Mouse (Mus musculus): Measurements from ENCODE around the gene Psmb5. TPM values are rescaled to one million over a fixed set of nuclear protein-coding genes. Genes with fewer than 3 reads are reported as not detected.

Psmb5 gene
- total RNA-seq (2015; ENCODE audit: low replicate concordance) = 44.9 and 56.2 TPM in 2 replicates
- 8.7 and 14.7 TPM in 2 replicates for total RNA-seq (2017; ENCODE audit: low replicate concordance)

- ATAC-seq (replicated peaks; ENCODE audit: low FRiP score, poor library complexity, severe bottlenecking) = peak; percentile 97
Observed at GRCm38 (mm10) chr14:54617897-54618365, at the start of gene Psmb5. Psmb5 (minus strand) TSS chr14:54618022.

- no peak for ATAC-seq (replicated peaks; ENCODE audit: low FRiP score, poor library complexity, severe bottlenecking)
Observed at GRCm38 (mm10) chr14:54664477-54665222, 46.8 kb upstream of the Psmb5 start.

- no peak for ATAC-seq (replicated peaks; ENCODE audit: low FRiP score, poor library complexity, severe bottlenecking)
Observed at GRCm38 (mm10) chr14:54660009-54660408, 42.2 kb upstream of the Psmb5 start.

DNA sequence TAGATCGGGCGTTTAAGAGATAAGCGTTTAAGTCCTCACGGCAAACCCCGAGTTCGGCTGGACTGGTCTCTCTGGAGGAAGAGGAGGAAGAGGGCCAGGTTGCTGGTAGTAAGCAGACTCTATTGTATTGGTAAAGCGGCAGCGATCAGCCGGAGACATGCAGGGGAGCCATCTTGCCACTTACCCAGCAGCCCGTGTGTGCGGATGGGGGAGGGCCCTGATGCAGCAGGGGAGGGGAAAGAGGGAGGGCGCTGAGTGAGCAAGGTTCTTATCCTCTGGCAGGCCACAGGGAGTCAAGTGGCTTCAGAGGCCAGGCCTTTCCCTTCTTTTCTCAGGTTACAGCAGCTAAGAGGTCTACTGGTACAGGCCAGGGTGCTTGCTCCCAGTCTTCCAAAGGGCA is 35.7 kb upstream of the Psmb5 start:
- ATAC-seq (replicated peaks; ENCODE audit: low FRiP score, poor library complexity, severe bottlenecking) = peak; percentile 91

DNA sequence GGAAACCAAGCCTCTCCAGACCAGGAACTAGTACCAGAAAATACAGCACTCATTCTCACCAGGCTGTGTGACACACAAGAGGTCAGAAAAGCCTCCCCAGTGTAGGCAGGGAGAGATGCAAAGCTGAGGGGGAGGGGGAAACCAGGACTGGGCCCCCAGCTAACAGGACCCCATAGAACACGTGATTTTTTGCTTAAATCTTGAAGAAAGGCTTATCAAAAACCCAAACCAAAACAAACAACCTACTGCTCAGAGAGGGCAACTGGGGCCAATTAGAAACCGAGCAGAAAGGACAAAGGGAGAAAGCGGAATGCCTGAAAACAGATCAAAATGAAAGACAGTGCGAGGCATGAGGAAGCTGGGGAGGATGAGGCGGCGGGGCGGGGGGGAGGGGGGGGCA is 35.0 kb upstream of the Psmb5 start:
- no peak for ATAC-seq (replicated peaks; ENCODE audit: low FRiP score, poor library complexity, severe bottlenecking)

DNA sequence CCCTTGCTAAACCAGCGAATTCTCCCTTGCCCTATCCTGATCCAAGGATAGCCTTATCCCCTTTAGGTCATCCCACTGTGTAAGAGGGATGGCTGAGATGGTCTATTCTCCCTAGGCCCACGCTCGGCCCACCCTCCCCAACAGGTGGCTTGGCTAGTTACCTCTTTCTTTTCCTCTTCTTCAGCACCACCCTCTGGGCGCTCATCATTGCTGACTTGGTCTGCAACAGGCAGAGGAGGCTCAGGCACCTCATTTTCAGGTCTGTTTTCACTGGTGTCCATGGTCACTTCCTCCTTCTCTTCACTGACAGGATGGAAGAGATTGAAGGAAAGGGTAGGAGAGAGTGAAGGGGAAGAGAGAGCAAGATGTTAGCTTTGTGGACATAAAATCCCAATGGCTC is 33.7 kb upstream of the Psmb5 start:
- no peak for ATAC-seq (replicated peaks; ENCODE audit: low FRiP score, poor library complexity, severe bottlenecking)

GRCm38 (mm10) chr14:54650621-54651454 is 33.0 kb upstream of the Psmb5 start:
- ATAC-seq (replicated peaks; ENCODE audit: low FRiP score, poor library complexity, severe bottlenecking) = peak; percentile 67

- no peak for ATAC-seq (replicated peaks; ENCODE audit: low FRiP score, poor library complexity, severe bottlenecking)
Observed at GRCm38 (mm10) chr14:54647900-54648299, 30.1 kb upstream of the Psmb5 start.

GRCm38 (mm10) chr14:54646898-54647636 is 29.2 kb upstream of the Psmb5 start:
- no peak for ATAC-seq (replicated peaks; ENCODE audit: low FRiP score, poor library complexity, severe bottlenecking)

- no peak for ATAC-seq (replicated peaks; ENCODE audit: low FRiP score, poor library complexity, severe bottlenecking)
Observed at GRCm38 (mm10) chr14:54646455-54646854, 28.6 kb upstream of the Psmb5 start.

- no peak for ATAC-seq (replicated peaks; ENCODE audit: low FRiP score, poor library complexity, severe bottlenecking)
Observed at GRCm38 (mm10) chr14:54644294-54644693, 26.5 kb upstream of the Psmb5 start.

- ATAC-seq (replicated peaks; ENCODE audit: low FRiP score, poor library complexity, severe bottlenecking) = no peak
Observed at GRCm38 (mm10) chr14:54643011-54643410, 25.2 kb upstream of the Psmb5 start.

- no peak for ATAC-seq (replicated peaks; ENCODE audit: low FRiP score, poor library complexity, severe bottlenecking)
Observed at GRCm38 (mm10) chr14:54642224-54642944, 24.6 kb upstream of the Psmb5 start.

DNA sequence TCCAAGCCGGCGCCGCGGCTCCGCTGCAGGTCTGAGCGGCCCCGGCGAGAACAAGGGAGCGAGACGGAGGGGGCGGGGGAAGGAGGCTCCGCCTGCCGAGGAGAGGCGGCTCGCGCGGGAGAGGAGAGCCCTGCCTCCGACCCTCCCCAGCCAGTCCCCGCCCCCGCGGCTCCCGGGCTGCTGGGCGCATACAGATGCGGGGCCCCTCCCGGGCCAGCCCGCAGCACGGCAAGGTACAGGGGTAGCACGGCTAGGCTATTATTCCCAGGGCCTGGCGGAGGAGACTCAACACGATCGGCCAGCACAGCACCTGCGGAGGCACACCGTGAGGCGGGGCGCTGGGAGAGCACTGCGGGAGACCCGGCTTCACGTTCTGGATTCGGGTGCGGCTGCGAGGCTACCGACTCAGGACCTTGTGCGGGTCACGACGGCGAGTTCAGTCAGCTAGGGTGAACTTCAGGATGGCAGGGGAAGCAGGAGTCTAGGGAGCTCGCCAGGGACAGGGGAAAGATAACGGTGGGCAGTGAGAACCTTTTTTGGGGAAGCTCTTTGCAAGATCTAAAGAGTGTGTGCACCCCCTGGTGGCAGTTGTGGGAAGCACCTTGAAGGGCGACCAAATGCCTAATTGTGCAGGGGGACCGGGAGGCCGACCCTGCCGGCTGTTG is 23.6 kb upstream of the Psmb5 start, which contains the start of gene Cdh24:
Gene Cdh24, minus strand, starts transcription at position 60 of the 665 bp plus-strand sequence.
- peak; percentile 83 for ATAC-seq (replicated peaks; ENCODE audit: low FRiP score, poor library complexity, severe bottlenecking)

- ATAC-seq (replicated peaks; ENCODE audit: low FRiP score, poor library complexity, severe bottlenecking) = no peak
Observed at GRCm38 (mm10) chr14:54640946-54641304, 23.1 kb upstream of the Psmb5 start, which contains the start of gene Gm17606. Gm17606 (plus strand) TSS chr14:54640952.

DNA sequence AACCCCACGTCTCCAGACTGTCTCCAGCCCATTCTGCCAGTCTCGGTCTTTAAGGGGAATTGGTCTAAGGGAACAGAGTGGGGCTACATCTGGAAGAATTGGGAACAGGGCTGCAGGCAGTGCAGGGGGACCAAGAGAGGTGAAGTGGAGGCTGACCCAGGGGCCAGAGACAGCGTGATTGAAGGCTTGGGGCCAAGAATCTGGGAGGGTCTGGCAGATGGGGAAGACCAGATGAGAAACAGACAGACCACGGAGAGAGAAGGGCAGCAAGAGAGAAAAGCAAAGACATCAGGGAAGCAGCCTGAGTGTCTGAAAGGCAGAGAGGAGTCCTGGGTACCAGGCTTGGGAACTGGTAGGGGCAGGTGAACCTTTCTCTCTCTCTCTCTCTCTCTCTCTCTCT is 22.3 kb upstream of the Psmb5 start:
- ATAC-seq (replicated peaks; ENCODE audit: low FRiP score, poor library complexity, severe bottlenecking) = no peak

DNA sequence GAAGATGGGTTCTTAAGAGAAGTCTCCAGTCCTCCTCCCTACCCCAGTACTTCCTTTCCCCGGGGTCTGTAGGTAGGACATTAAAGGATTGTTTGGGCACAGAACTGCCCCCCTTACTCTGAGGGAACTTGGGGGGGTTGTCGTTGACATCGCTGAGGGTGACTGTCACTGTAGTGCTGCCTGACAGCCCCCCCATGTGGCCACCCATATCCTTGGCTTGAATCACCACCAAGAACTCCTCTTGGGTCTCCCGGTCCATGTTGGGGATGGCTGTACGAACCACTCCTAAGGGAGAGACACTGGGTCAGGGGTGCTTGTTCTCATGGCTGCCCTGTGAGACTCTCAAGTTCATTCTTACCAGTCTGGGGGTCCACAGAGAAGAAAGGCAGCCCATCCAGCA is 20.4 kb upstream of the Psmb5 start:
- ATAC-seq (replicated peaks; ENCODE audit: low FRiP score, poor library complexity, severe bottlenecking) = no peak

- no peak for ATAC-seq (replicated peaks; ENCODE audit: low FRiP score, poor library complexity, severe bottlenecking)
Observed at GRCm38 (mm10) chr14:54636954-54637353, 19.1 kb upstream of the Psmb5 start.

DNA sequence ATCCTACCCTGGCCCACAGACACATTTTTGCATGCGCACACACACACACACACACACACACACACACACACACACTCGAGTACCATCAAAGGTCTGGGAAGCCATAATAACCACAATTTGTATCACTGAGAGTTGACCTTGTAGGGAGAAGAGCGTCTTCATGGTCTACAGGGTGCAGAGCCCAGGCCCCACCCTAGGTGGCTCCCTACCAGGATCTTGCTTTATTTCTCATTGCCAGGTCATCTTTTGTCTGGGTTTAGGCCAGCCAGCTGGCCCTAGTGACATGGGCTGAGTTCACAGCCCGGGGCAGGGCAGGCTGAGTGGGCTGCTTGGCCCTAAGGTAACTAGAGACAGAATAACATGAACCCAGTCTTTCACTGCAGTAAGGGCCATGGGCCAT is 16.4 kb upstream of the Psmb5 start:
- ATAC-seq (replicated peaks; ENCODE audit: low FRiP score, poor library complexity, severe bottlenecking) = no peak
